Mouse (Mus musculus): ENCODE results near the gene Mmp14.

DNA sequence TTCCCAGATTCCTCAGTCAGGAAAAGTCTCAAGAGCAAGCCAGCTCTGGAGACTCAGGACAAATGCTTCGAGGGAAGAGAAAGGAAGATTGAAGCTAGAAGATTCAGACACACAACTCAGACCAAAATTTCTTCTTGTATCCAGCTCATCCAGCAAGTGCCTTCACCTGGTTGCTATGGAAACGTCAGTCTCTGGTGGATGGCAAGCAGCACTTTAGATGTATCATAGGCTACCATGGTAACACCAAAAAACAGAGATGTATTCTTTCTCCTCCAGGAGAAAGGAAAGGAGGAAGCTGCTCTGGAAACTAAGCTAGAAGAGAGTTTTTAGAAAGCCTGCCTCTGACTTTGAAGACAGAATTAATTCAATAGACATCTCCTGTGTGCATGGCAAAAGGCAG lies 56.3 kb downstream of the Mmp14 start:
- TF ChIP-seq POLR2A (IDR thresholded peaks at IDR 0.05; ENCODE audit: low read depth, low read length) (no peak), CTCF (IDR thresholded peaks at IDR 0.05; ENCODE audit: borderline replicate concordance, insufficient read depth, low read length) (no peak)
